Mouse (Mus musculus): ENCODE measurements around the gene Hao1.

Hao1 gene

GRCm38 (mm10) chr2:134554221-134554727, at the start of gene Hao1:
Gene Hao1, minus strand, starts transcription at chr2:134554368.
- no peak for DNase-seq

GRCm38 (mm10) chr2:134591081-134591694, 37.0 kb upstream of the Hao1 start:
- DNase-seq, result no peak

- no peak for DNase-seq
Measured at GRCm38 (mm10) chr2:134585243-134585642, 31.1 kb upstream of the Hao1 start.

- no peak for DNase-seq
Measured at GRCm38 (mm10) chr2:134559422-134559821, 5.3 kb upstream of the Hao1 start.

GRCm38 (mm10) chr2:134552358-134552757, 1.8 kb downstream of the Hao1 start:
- DNase-seq, result no peak

GRCm38 (mm10) chr2:134549770-134550169, 4.4 kb downstream of the Hao1 start:
- DNase-seq, result peak; percentile 62

GRCm38 (mm10) chr2:134545116-134545515, 9.1 kb downstream of the Hao1 start:
- DNase-seq, result no peak

- no peak for DNase-seq
Measured at GRCm38 (mm10) chr2:134544321-134545065, 9.7 kb downstream of the Hao1 start.

GRCm38 (mm10) chr2:134543501-134543900, 10.7 kb downstream of the Hao1 start:
- DNase-seq, result no peak

- DNase-seq, result peak; percentile 12
Measured at GRCm38 (mm10) chr2:134541019-134541418, 13.1 kb downstream of the Hao1 start.

GRCm38 (mm10) chr2:134538451-134538850, 15.7 kb downstream of the Hao1 start:
- DNase-seq, result no peak

- DNase-seq, result no peak
Measured at GRCm38 (mm10) chr2:134528122-134528810, 25.9 kb downstream of the Hao1 start.

- DNase-seq, result peak; percentile 39
Measured at GRCm38 (mm10) chr2:134527419-134528114, 26.6 kb downstream of the Hao1 start.

GRCm38 (mm10) chr2:134518042-134518441, 36.1 kb downstream of the Hao1 start:
- DNase-seq, result no peak

- no peak for DNase-seq
Measured at GRCm38 (mm10) chr2:134499777-134500176, 54.4 kb downstream of the Hao1 start.

- no peak for DNase-seq
Measured at GRCm38 (mm10) chr2:134498450-134498849, 55.7 kb downstream of the Hao1 start.

GRCm38 (mm10) chr2:134488671-134489070, 65.5 kb downstream of the Hao1 start:
- no peak for DNase-seq

GRCm38 (mm10) chr2:134486055-134486834, 67.9 kb downstream of the Hao1 start:
- DNase-seq, result no peak

GRCm38 (mm10) chr2:134482683-134483082, 71.5 kb downstream of the Hao1 start:
- DNase-seq, result peak; percentile 10

GRCm38 (mm10) chr2:134481759-134482158, 72.4 kb downstream of the Hao1 start:
- DNase-seq, result peak; percentile 76

- no peak for DNase-seq
Measured at GRCm38 (mm10) chr2:134481174-134481573, 73.0 kb downstream of the Hao1 start.

GRCm38 (mm10) chr2:134465132-134465531, 89.0 kb downstream of the Hao1 start:
- no peak for DNase-seq
